Mouse (Mus musculus) liver, postnatal 0 days (tissue): Measurements from ENCODE around the gene Gm17359.

ENCODE experiments used
- CTCF ChIP-seq: sonication (generic); IDR thresholded peaks from 2 replicates; pipeline ENCODE4 v1.5.1; 2016; ENCODE audit warnings: antibody characterized with exemption, low read depth
- EP300 ChIP-seq: IDR thresholded peaks from 2 replicates; pipeline ENCODE4 v1.6.1; 2016; ENCODE audit warnings: antibody characterized with exemption, low read depth, mild to moderate bottlenecking

GRCm38 (mm10) chr3:79490102-79490501, 153.6 kb downstream of the Gm17359 start:
- TF ChIP-seq EP300 = no peak
- no peak for TF ChIP-seq CTCF
